Mouse (Mus musculus) neural tube, embryonic 15.5 days (tissue): ENCODE results near the gene Ociad1. TPM values are rescaled to one million over a fixed set of nuclear protein-coding genes. Genes with fewer than 3 reads are reported as not detected.

Experiments
- ATAC-seq: fragments of 200-750 bp; cut with Nextera tagmentation; 2 replicates; pipeline ENCODE4 v1.8.0; 2017; ENCODE audit warnings: mild to moderate bottlenecking, moderate TSS enrichment, moderate library complexity; ENCODE audit not compliant: low FRiP score
- H3K27ac ChIP-seq: fragments of 300-500 bp; sonication (generic); replicated peaks from 2 replicates; pipeline ENCODE4 v1.5.1; 2015; ENCODE audit warnings: mild to moderate bottlenecking, inconsistent platforms
- H3K27me3 ChIP-seq: fragments of 300-500 bp; sonication (generic); replicated peaks from 2 replicates; pipeline ENCODE4 v1.6.1; 2015; ENCODE audit warnings: inconsistent platforms
- H3K36me3 ChIP-seq: fragments of 300-500 bp; sonication (generic); 2 replicates; pipeline ENCODE4 v1.6.1; 2015; ENCODE audit warnings: inconsistent platforms
- H3K4me1 ChIP-seq: fragments of 300-500 bp; sonication (generic); 2 replicates; pipeline ENCODE4 v1.6.1; 2015; ENCODE audit warnings: inconsistent platforms
- H3K4me2 ChIP-seq: fragments of 300-500 bp; sonication (generic); 2 replicates; pipeline ENCODE4 v1.6.1; 2015; ENCODE audit warnings: inconsistent platforms, mild to moderate bottlenecking, moderate library complexity
- H3K4me3 ChIP-seq: fragments of 300-500 bp; sonication (generic); replicated peaks from 2 replicates; pipeline ENCODE4 v1.5.1; 2015; ENCODE audit warnings: mild to moderate bottlenecking, inconsistent platforms
- H3K9ac ChIP-seq: fragments of 300-500 bp; sonication (generic); replicated peaks from 2 replicates; pipeline ENCODE4 v1.6.1; 2015; ENCODE audit warnings: mild to moderate bottlenecking, inconsistent platforms
- H3K9me3 ChIP-seq: fragments of 300-500 bp; sonication (generic); replicated peaks from 2 replicates; pipeline ENCODE4 v1.6.1; 2016; ENCODE audit warnings: inconsistent platforms
- WGBS: fragments of 180-500 bp; shearing (Covaris S2); methylation state at CpG from one replicate; pipeline ENCODE4 v1.1.7; 2015; ENCODE audit warnings: mixed read lengths; 5-methylcytosine and 5-hydroxymethylcytosine counted together
- polyA plus RNA-seq: library from polyadenylated mRNA; unstranded; fragments of >200 nt; fragmentation: Nextera tagmentation; extraction: Ambion mirVana; gene quantifications from 2 replicates; pipeline ENCODE4 v1.2.1, GENCODE M21; 2015

The Ociad1 gene
- polyA plus RNA-seq = 376 and 411 TPM in 2 replicates

DNA sequence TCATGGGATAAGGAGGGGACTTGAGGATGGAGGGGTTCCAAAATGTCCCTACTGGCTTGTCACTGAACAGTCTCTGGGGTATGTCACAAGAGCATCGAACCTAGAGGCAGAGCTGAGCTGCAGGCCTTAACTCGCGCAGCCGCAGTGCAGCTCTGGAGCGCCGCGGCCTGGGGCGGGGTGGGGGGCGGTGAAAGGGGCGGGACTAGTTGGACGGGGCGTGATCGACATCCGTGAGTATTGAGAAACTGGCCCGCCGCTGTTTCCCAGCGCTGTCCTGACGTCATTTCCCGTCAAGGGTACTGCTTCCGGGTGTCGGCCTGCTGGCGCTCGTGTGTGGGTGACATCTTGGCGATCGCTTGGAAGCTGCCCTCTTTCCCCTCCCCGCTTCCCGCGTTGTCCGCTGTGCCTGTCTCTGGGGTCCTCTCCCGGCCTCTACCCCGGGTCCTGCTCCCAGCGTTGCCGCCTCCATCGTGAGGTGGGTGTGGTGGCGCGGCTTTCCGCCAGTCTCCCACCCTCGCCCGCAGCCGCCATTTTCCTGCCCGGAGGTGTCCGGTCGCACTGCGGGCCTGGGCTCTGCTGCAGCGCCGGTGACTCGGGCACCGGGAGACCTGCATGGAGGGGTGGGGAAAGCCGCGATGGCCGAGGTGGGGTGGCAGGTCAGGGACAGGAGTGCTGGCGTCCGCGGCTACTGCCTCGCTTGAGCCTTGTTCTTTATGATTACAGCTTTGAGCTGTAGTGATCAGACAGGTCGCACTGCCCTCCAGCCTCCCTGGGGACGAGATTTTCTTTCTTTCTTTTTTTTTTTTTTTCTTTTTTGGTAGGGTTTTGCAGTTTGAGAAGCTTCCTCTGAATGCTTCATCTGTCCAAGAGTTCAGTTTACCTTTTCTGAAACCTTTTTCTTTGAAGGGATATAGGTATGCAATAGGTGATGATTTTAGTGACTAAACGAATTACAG lies at the start of gene Ociad1:
TSS of gene Ociad1 (plus strand) at position 283 of the 956 bp plus-strand sequence.
- Histone ChIP-seq H3K4me1 (peaks cover 18% of the 10 kb centered on the region), H3K27ac (peak within 1 kb of the TSS; percentile 96), H3K4me2 (peak within 1 kb of the TSS; percentile 62), H3K36me3 (peaks cover 17% of the 10 kb centered on the region), H3K9ac (peak within 1 kb of the TSS; percentile 73), H3K4me3 (peak within 1 kb of the TSS; percentile 92), H3K9me3 (no peaks in the 10 kb centered on the region), H3K27me3 (no peaks in the 10 kb centered on the region)
- ATAC-seq = peak; percentile 99
- WGBS = under 1% methylated on average over 58 of the region's 58 CpGs

DNA sequence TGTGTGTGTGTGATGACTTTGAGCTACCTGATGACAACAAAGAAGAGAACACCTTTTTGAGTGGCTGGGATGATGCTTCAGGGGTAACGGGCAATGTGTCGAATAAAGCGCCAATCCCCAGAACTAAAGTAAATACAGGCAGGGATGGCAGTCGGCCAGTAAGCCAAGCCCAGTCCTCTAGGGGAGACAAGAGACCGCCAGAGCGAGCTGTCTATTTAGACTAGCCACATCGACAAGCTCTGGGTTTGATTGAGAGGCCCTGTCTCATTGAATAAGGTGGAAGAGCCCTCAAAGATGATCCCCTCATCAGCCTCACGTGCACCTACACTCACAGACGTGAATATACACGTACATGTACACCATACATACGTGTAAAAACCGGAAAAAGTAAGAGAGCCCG lies 48.2 kb upstream of the Ociad1 start:
- H3K4me3 ChIP-seq = no peak overlapping the region
- ATAC-seq = no peak
- WGBS = 61% methylated on average over 13 of the region's 13 CpGs
- peak overlapping the region; percentile 15 for H3K4me2 ChIP-seq
- no peak overlapping the region for H3K9ac ChIP-seq
- H3K36me3 ChIP-seq = no peaks in the 10 kb centered on the region
- peaks cover 45% of the 10 kb centered on the region for H3K4me1 ChIP-seq
- no peaks in the 10 kb centered on the region for H3K9me3 ChIP-seq
- H3K27ac ChIP-seq = no peak overlapping the region
- no peaks in the 10 kb centered on the region for H3K27me3 ChIP-seq

DNA sequence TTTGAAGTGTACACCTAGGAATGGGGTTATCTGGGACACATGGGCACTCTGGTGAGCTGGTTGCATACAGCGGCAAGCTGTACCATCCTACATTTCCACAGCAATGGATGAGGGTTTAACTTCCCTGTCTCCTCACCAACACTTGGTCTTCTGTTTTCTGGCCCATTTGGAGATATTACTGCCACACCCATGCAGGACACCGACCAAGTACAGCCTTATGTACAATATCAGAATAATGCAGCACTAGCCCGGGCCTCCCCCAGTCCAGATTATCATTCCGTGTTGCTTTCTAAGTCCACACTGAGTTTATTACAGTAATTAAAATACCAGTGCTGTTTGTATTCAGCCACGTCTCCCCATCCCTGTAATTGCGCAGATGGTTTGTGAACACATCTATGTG lies 46.2 kb upstream of the Ociad1 start:
- no peaks in the 10 kb centered on the region for H3K27me3 ChIP-seq
- no peak overlapping the region for H3K4me2 ChIP-seq
- peaks cover 41% of the 10 kb centered on the region for H3K4me1 ChIP-seq
- H3K36me3 ChIP-seq = no peaks in the 10 kb centered on the region
- no peak overlapping the region for H3K27ac ChIP-seq
- H3K9me3 ChIP-seq = no peaks in the 10 kb centered on the region
- no peak overlapping the region for H3K9ac ChIP-seq
- WGBS = 70% methylated on average over 6 of the region's 6 CpGs
- no peak overlapping the region for H3K4me3 ChIP-seq
- ATAC-seq = no peak

DNA sequence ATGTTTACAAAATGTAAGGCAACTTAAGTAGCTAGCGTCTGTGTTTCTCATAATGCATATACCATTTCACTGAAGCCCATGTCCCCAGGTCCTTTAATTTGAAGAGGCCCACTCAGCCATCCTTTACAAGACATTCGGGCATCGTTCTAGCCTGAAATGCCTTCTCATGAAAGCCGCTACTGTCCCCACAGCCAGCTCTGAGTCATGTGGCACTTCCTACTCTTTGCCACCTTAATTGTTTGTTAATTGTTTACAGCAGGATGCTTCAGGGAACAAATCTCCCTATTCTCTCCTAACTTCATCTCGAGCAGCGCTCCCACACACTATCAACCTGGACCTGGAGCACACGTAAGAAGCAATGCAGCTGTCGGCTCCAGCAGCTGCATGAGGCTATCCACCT lies 44.4 kb upstream of the Ociad1 start:
- Histone ChIP-seq H3K9me3 (no peaks in the 10 kb centered on the region), H3K9ac (no peak overlapping the region), H3K36me3 (no peaks in the 10 kb centered on the region), H3K4me1 (peaks cover 30% of the 10 kb centered on the region), H3K27ac (no peak overlapping the region), H3K4me2 (no peak overlapping the region), H3K4me3 (no peak overlapping the region), H3K27me3 (no peaks in the 10 kb centered on the region)
- WGBS = 40% methylated on average over 8 of the region's 8 CpGs
- 0 out of 2 replicates have a peak, but pooled peaks have one; percentile 20 for ATAC-seq

DNA sequence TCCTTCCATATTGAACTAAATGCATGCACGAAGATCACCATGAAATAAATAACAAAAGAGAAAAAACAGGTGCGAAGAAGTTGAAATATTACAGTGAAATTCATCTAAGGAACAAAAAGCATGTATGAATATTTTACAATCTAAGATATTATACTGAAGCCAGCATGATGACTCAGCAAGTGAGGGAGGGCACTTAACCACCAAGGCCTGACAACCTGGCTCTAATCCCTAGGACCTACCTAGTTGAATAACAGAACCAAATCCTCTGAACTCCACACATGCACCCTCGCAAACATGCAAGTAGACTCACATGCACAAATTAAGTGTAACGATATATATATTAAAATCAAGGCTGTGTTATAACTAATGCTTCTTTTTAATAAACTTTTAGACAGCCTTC lies 43.2 kb upstream of the Ociad1 start:
- no peak for ATAC-seq
- 95% methylated on average over 4 of the region's 4 CpGs for WGBS
- no peak overlapping the region for H3K27ac ChIP-seq
- H3K4me3 ChIP-seq = no peak overlapping the region
- no peaks in the 10 kb centered on the region for H3K36me3 ChIP-seq
- peaks cover 34% of the 10 kb centered on the region for H3K4me1 ChIP-seq
- no peaks in the 10 kb centered on the region for H3K9me3 ChIP-seq
- no peak overlapping the region for H3K9ac ChIP-seq
- no peaks in the 10 kb centered on the region for H3K27me3 ChIP-seq
- no peak overlapping the region for H3K4me2 ChIP-seq

DNA sequence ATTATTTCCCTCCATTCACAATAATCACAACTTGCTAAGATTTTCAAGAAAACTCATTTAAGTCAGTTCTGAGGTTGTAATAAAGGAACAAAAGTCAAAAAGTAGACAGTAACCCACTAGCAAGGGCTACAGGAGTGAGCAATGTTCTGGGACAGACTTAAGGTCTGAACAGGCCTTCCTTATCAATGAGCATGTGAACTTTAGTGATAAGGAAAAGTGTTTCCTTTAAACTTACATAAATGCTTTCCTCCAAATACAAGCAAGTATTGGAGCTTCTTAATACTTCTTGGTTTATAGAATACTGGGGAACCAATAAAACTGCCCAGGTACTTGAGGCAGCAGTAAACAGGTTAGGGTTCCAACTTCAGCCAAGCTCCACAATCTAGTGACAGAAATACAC lies 39.8 kb upstream of the Ociad1 start:
- ATAC-seq = no peak
- Histone ChIP-seq H3K27me3 (no peaks in the 10 kb centered on the region), H3K4me3 (no peak overlapping the region), H3K27ac (no peak overlapping the region), H3K36me3 (no peaks in the 10 kb centered on the region), H3K4me2 (no peak overlapping the region), H3K9ac (no peak overlapping the region), H3K4me1 (peaks cover 37% of the 10 kb centered on the region), H3K9me3 (no peaks in the 10 kb centered on the region)

DNA sequence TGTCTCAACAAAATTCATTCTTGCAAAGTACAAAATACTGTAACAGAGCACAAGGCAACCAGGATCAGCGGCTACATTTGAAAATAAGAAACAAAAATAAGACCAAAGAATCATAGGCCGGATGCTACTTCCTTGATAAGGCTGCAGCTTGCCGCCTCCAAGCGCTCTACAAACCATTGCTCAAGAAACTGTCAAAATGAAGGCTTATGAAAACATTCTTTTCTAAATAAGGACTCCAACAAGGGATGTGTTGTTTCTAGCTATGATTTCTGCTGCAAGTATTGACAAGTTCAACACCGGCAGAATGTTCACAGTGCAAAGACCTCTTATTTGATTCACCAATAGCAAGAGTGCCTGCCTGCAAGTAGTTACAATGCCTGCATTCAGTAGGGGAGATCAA lies 37.9 kb upstream of the Ociad1 start:
- no peak for ATAC-seq
- Histone ChIP-seq H3K4me1 (peaks cover 27% of the 10 kb centered on the region), H3K36me3 (no peaks in the 10 kb centered on the region), H3K4me3 (peak overlapping the region; percentile 95), H3K9ac (peak overlapping the region; percentile 98), H3K4me2 (peak overlapping the region; percentile 62), H3K9me3 (no peaks in the 10 kb centered on the region), H3K27me3 (no peaks in the 10 kb centered on the region), H3K27ac (no peak overlapping the region)
- WGBS = 41% methylated on average over 5 of the region's 5 CpGs

DNA sequence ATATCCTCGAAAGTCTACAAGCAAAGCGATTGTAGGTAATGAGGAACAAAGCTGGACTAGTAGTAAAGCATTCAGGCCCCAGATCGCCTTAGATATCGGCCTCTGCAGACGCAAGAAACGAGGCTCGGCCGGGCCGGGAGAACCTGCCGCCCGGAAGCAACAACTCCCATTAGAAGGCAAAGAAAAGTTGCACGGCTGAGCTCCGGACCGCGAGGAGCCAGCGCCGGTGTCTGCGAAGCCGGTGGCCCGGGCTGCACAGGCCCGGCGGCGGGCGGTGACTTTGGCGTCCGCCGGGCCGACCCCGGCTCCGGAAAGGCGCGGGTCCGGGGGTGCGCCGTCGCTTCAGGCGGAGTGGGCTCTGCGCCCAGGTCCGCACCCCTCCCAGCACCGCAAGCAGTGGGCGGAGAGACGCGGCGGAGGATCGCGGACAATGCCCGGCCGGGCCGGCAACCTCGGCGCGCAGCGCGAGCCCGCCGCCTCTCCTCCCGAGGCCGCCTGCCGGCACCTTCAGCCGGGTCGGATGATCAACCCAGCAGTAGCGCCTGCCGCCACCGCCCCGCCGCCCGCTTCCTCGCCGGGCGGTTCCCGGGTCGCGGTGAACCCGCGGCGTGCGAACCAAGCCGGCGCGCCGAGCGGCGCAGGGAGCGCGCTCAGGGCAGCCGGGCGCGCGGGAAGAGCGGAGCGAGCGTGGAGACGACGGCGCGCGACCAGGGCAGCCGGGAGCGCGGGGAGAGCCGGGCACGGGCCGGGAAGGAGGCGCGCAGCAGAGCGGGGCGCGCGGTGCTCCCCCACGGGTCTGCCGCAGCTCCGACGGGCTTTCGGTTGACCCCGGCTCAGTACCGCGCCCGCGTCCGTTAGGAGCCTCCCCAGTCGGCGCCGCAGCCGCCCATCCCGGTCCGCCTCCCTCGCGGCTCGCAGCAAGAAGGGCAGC lies 37.0 kb upstream of the Ociad1 start:
- peak overlapping the region; percentile 97 for H3K27ac ChIP-seq
- WGBS = under 1% methylated on average over 98 of the region's 129 CpGs

DNA sequence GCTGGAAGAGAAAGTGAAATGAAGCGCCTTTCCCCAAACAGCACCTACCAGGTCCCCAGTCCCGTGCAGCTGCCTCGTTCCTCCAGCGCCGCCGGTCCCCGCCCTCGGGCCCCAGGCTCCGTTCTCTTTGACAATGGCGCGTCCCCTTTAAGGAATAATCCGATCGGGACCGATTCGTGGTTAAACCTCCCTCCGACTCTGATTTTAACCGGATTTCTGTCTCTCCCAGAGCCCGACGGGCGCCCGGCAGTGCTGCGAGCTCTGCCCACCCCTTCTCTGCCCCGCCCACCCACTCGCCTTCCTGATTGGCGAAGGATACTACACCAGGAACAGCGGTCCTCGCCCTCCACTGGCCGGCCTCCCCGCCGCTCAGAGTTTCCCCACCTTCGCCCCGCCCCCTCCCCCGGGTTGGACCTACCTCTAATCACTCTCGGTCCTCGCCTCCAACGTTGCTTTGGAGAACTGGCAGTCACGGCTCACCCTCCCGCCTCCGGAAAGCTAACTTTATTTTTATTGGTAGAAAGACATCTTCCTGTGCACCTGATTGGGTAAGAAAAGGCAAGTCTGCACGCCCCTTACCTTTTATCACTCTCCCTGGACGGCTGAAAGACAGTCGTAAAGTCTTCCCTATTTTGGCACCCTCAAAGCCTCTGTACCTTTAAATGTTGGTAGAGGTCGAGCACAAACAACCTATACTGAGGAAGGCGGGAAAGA lies 36.1 kb upstream of the Ociad1 start, which contains the start of gene Fryl:
TSS of gene Fryl (minus strand) at position 268 of the 714 bp plus-strand sequence.
- Histone ChIP-seq H3K9me3 (no peaks in the 10 kb centered on the region), H3K4me2 (peak within 1 kb of the TSS; percentile 75), H3K27me3 (no peaks in the 10 kb centered on the region), H3K4me1 (peaks cover 27% of the 10 kb centered on the region), H3K9ac (peak within 1 kb of the TSS; percentile 98), H3K27ac (peak within 1 kb of the TSS; percentile 97), H3K36me3 (no peaks in the 10 kb centered on the region), H3K4me3 (peak within 1 kb of the TSS; percentile 95)
- peak; percentile 98 for ATAC-seq
- under 1% methylated on average over 44 of the region's 44 CpGs for WGBS

More for the DNA sequence above, 37.0 kb upstream of the Ociad1 start:
- Histone ChIP-seq H3K4me2 (peak overlapping the region; percentile 62), H3K9ac (peak overlapping the region; percentile 98), H3K4me1 (peaks cover 27% of the 10 kb centered on the region), H3K9me3 (no peaks in the 10 kb centered on the region), H3K36me3 (no peaks in the 10 kb centered on the region), H3K27me3 (no peaks in the 10 kb centered on the region), H3K4me3 (peak overlapping the region; percentile 95)
- peak; percentile 86 for ATAC-seq

GRCm38 (mm10) chr5:73257096-73257495 lies 35.5 kb upstream of the Ociad1 start:
- peak overlapping the region; percentile 83 for H3K27ac ChIP-seq
- H3K4me3 ChIP-seq = peak overlapping the region; percentile 95
- no peaks in the 10 kb centered on the region for H3K9me3 ChIP-seq
- no peak; the same call in 1 of the 2 replicates for ATAC-seq
- H3K27me3 ChIP-seq = no peaks in the 10 kb centered on the region
- peaks cover 27% of the 10 kb centered on the region for H3K4me1 ChIP-seq
- peak overlapping the region; percentile 45 for H3K9ac ChIP-seq
- H3K36me3 ChIP-seq = no peaks in the 10 kb centered on the region
- 3% methylated on average over 11 of the region's 11 CpGs for WGBS
- H3K4me2 ChIP-seq = peak overlapping the region; percentile 75

GRCm38 (mm10) chr5:73257723-73258122 lies 34.9 kb upstream of the Ociad1 start:
- Histone ChIP-seq H3K4me2 (peak overlapping the region; percentile 75), H3K4me1 (peaks cover 27% of the 10 kb centered on the region), H3K9ac (no peak overlapping the region), H3K36me3 (no peaks in the 10 kb centered on the region), H3K27me3 (no peaks in the 10 kb centered on the region), H3K27ac (no peak overlapping the region), H3K9me3 (no peaks in the 10 kb centered on the region), H3K4me3 (peak overlapping the region; percentile 95; the same call in 1 of the 2 replicates)
- no peak for ATAC-seq
- WGBS = 58% methylated on average over 8 of the region's 8 CpGs
